Mouse (Mus musculus) cerebellum, adult 2 months (tissue): ENCODE data around the gene Tmem41b.

Experiments
- CTCF ChIP-seq: fragments of 200-500 bp; IDR thresholded peaks from 2 replicates; pipeline ENCODE4 v1.5.1; 2011; ENCODE audit warnings: low read depth, mild to moderate bottlenecking, control low read depth, low read length, moderate library complexity, borderline replicate concordance; ENCODE audit not compliant: insufficient read depth
- POLR2A ChIP-seq: fragments of 200-500 bp; IDR thresholded peaks from 2 replicates; pipeline ENCODE4 v1.6.1; 2011; ENCODE audit warnings: low read length, control low read depth, borderline replicate concordance; ENCODE audit not compliant: insufficient read depth

DNA sequence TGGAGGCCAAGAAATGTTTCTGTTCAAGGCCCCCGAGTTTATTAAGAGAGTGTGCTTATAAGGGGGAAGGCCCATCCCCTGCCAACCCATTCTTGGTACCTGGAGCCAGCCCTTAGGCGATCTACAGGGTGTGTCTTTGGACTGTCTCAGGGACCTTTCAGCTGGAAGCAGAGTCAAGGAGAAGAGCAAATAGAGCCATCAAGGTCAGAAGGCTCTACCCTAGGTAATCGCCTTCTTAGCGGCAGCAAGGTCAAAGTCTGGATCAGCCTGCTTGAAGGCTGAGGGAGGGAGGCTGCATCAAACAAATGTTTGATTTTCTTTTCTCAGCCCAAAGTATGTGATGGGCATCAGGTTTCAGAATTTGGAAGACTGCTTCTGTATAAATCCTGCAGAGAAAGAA, 11.7 kb upstream of the Tmem41b start:
- TF ChIP-seq POLR2A: no peak
- no peak for TF ChIP-seq CTCF
